Mouse (Mus musculus) spleen, embryonic (tissue): ENCODE data around the gene Fndc3b.
"Not testable (repeated sequence)": the region's sequence is repeated elsewhere in the genome, so short reads cannot be mapped to it uniquely, and the experiment has no call there.

Experiments used
- CTCF ChIA-PET: fragments of 350-600 bp; sonication (Branson Sonifier 250); formaldehyde crosslinking; loops from one replicate; lab custom pipeline; 2022; lab: Charles Lee

Gene Fndc3b

DNA sequence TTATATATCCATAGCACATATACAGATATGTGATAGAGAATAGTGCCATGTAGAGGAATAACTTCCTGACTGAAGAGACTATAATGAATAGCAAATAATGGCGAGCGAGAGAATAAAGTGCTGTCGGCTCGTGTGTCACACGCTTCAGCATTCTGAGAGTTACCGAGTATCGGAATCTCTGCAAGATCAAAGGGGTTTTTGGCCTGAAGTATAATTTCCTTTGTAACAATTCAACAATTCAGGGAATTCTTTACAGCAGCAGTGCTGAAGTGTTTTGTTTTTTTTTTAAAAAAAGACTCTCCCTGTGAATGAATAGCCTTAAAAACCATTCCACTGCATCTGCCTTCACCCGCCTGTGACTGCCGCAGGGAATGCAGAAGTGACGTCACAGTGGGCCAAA is 294.3 kb downstream of the Fndc3b start:
- CTCF ChIA-PET: no interaction called here

DNA sequence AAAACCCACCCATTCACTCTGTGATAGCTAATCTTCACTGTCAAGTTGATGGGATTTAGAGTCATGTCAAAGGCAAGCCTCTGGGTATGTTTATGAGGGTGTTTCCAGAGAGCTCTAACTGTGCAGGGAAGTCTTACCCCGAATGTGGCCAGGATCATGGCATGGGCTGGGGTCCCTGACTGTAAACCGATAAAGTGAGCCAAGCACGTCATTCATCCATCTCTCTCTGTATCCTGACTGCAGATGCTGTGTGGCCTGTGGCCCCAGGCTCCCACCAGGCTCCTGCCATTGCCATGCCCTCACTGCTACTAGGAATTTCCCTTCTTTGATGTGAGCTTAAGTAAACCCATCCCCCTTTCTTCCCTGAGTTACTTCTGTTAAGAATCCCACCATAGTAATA is 297.5 kb downstream of the Fndc3b start:
- CTCF ChIA-PET: no interaction called here

DNA sequence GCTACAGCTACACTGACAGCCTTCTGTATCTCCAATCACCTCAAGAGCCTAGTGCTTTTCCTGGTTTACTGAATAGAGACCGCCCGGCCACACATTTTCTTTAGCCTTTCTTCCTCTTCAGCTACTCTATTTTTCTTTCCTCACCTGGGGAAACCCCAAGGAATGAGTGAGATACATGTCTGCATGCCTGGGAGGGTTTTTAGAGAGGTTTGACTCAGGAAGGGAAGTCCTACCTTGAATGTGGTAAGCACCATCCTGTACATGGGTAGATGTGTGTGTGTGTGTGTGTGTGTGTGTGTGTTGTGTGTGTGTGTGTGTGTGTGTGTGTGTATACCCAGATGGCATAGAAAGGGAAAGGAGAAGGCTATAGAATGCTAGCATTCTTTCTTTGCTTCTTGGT is 299.8 kb downstream of the Fndc3b start:
- CTCF ChIA-PET: no interaction called here

DNA sequence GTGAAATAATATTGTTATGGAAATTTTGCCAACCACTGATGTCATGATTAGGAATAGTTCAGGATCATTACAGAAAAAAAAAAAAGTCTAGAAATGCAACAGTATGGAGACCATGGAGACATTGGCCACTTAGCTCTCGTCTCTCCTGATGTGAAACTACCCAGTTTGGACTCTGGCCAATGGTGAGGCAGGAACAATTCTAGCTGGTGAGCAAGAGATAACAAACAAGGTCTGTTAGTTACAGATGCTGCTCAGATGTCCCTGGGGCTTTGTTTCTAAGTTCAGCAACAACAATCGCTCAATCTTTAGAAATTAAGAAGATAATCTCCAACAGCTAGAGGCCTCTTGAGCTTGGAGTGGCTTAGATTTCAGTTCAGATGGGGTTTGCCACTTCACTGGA is 302.5 kb downstream of the Fndc3b start:
- CTCF ChIA-PET: no interaction called here

DNA sequence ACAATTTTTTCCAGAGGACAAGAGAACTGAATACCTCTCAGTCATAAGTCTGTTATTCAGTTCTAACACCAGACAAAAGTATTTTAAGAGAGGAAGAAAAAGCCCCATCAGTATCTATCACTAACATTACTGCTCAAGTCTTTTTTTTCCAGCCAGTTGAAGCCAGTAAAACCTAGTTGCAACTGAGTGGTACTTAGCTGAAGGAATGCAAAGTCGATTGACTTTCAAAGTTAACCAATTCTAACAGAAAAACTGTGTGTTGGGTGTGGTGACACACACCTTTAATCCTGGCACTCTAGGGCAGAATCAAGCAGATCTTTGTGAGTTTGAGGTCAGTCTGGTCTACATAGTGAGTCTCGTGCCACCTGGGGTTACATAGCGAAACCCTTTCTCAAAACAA is 304.7 kb downstream of the Fndc3b start:
- CTCF ChIA-PET: no interaction called here

DNA sequence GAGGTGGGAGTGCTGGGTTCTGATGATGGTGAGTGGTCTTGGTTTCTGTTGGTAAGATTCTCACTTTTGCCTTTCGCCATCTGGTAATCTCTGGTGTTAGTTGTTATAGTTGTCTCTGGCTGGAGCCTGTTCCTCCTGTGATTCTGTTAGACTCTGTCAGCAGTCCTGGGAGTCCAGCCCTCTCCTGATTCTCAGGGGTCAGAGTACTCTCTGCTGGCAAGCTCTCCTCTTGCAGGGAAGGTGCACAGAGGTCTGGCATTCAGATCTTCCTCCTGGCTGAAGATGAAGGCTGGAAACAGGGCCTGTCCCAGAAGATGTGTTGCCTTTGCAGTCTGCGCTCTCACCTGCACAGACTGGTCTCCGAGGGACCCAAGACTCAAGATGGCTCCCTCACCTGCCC is 310.1 kb downstream of the Fndc3b start:
- CTCF ChIA-PET: not testable (repeated sequence)

DNA sequence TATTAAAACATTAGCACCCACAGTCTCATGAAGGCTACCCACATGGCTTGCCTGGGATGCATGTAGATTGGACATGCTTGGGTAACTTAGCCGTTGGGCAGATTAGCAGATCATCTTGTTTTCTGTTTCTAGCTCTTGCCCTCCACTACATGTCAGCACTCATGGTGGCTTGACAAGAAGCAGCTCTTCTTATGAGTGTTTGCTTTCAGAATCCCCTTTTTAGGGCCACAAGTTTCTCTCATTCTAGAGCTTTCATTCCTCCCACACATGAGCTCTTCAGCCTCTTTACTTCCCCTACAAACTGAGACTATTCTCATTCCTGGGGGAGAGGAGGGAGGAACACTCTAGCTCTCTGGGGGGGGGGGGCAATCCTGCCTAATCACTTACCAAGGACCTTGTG is 321.2 kb downstream of the Fndc3b start:
- CTCF ChIA-PET: no interaction called here

DNA sequence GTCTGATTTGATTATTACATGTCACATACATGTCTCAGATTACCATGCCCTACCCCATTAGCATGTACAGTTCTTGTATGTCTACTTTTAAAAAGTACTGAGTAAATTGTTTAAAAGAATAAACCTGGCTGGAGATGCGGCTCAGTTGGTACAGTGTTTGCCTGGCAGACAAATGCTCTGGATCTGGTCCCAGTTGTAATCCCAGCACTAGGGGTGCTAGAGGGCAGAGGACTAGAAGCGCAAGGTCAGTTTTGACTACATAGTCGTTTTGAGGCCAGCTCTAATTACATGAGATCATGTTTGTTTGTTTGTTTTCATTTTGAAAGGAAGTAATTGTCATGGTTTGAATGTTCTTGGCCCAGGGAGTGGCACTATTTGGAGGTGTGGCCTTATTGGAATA is 326.3 kb downstream of the Fndc3b start:
- CTCF ChIA-PET: no interaction called here

DNA sequence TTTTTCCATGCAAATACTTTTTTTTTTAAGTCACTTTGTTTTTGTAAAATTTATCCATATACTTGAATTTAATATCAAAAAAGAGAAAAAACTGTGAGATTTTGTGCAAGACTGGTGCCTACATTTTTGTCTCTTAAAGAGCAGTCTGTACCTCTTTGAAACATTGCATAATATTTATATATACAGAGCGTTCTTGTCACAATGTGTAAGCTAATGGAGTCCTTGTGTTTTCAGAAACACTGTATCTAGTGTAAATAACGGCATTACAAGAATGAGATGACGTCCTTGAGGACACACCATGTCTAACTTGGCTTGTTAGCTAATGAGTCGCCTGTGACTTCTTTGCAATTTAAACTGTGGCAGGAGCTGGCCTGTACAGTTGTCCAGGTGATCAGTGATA is 333.2 kb downstream of the Fndc3b start:
- CTCF ChIA-PET: no interaction called here

DNA sequence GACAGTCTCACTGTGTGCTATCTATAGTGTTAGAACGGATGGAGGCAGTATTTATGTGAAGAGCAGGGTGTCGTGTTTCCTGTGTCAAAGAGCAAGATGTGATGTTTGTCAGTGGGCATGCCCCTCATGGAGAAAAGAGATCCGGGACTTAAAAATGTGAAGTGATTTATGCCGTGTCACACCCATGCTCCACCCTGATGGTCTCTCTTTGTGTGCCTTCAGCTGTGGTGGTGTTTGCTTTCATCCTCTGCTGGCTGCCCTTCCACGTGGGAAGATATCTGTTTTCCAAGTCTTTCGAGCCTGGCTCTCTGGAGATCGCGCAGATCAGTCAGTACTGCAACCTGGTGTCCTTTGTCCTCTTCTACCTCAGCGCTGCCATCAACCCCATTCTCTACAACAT is 336.7 kb downstream of the Fndc3b start:
- CTCF ChIA-PET: no interaction called here

DNA sequence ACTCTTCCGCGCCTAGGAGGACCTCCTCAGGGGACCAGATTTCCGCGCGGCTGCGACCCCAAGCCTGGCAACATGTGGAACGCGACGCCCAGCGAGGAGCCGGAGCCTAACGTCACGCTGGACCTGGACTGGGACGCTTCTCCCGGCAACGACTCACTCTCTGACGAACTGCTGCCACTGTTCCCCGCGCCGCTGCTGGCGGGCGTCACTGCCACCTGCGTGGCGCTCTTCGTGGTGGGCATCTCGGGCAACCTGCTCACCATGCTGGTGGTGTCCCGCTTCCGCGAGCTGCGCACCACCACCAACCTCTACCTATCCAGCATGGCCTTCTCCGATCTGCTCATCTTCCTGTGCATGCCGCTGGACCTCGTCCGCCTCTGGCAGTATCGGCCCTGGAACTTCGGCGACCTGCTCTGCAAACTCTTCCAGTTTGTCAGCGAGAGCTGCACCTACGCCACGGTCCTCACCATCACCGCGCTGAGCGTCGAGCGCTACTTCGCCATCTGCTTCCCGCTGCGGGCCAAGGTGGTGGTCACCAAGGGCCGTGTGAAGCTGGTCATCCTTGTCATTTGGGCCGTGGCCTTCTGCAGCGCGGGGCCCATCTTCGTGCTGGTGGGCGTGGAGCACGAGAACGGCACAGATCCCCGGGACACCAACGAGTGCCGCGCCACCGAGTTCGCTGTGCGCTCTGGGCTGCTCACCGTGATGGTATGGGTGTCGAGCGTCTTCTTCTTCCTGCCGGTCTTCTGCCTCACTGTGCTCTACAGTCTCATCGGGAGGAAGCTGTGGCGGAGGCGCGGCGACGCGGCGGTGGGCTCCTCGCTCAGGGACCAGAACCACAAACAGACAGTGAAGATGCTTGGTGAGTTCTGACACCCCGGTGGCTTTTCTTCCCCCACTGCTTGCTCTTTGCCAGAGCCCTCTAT is 339.1 kb downstream of the Fndc3b start:
- CTCF ChIA-PET: no interaction called here

DNA sequence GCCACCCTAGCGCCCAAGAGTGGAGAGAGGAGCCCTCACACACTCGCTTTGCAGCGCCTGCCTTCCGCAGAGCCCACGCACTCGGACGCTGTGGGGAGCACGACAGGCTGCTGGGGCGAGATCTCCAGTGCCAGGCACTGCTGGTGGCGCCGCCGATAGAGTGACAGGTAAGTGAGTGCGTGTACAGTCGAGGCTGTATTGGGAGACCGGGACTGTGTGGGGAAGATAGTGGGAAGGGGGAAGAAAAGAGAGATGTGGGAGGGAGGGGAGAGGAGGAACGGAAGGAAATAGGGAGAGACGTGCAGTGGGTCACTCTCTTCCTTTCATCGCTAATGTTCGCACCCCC is 339.9 kb downstream of the Fndc3b start, which contains the start of gene Ghsr:
Ghsr (plus strand) TSS at position 76 of the 346 bp plus-strand sequence.
- CTCF ChIA-PET: no interaction called here

DNA sequence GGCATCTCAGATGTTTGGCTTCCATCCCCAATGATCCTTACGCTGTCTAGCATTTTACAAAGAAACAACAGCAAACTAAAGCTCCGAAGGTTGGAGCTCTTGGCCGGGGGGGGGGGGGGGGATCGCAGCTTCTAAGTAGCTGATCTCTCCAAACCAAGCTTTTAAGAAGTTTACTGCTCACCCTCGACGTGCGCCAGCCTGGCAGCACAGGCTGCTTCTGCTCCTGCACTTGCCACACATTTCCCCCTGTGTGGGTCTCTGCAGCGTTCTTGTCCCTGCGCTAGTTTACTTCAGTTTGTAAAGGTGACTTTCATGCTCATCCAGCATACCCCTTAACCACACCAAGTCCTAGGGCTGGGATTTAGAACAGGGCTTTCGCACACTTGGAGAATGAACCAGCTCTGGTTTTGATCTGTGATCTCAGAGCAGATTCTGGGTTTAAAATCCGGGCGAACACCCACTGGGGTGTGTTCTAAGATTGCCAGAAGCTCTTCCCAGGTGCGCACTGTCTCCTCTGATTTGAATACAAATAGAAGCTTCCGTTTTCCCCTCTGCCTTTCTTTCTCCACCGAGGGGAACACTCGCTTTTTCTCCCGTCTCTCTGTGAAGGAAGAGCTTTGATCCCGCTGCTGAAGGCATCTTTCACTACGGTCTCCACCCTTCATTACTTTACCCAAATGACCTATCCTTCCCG is 340.4 kb downstream of the Fndc3b start:
- CTCF ChIA-PET: no interaction called here

DNA sequence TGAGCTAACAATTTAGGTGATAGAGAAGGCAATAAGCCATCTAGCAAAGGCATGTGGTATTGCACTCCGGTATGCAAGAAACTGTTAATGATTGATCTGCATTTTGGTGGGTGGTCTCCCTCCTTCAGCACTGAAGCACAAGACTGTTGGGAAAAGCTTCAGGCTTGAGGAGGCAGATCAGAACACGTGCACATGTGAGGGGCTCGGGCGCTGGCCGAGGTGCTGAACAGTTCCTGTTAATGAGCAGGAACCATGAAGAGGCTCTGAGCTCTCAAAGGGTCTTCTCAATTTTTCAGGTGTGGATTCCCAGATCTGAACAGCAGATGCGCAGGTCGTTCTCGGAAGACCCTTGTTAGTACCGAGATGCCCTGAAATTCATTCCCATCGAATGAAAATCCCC is 341.0 kb downstream of the Fndc3b start:
- CTCF ChIA-PET: no interaction called here
